Mouse (Mus musculus): ENCODE data around the gene Tox2. TPM values are rescaled to one million over a fixed set of nuclear protein-coding genes. Genes with fewer than 3 reads are reported as not detected.

Gene Tox2
- total RNA-seq, 1 experiment: 0.36 TPM

DNA sequence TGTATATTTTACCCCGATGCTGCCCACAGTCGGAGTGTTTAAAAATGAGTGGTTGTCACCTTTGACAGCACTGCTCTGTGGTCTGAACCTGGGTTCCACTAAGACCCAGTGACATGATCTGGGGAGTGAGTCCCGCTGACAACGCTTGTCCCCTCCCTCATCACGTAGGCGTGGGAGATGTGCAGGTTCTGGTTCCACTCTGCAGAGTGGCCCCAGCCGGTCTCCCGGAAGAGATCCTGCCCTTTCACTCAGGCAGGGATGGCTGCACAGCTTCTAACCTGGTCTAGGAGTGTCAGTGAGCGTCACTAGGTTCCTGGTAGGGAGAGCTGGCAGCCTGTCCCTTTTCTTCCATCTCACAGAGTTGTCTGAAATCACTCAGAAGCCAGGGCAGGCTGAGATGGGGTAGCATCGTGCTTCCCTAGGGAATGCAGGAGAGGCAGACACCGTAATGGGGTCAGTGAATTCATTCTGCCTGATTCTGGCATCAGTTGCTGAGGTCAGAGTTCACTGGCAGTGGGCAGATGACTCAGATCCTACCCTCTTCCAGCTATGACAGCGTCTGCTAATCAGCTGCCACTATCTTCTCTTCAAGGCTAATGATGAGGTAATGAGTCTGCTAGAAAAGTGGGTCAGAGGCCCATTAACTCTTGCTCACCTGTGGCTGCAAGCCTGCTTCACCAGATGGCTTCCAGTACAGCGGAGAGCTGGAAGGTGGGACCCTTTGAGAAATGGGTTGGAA, 36.7 kb upstream of the Tox2 start:
- TF ChIP-seq ZNF384 (IDR thresholded peaks at IDR 0.05; ENCODE audit: low read depth, low read length): no peak
- TF ChIP-seq ZC3H11A (IDR thresholded peaks at IDR 0.05; ENCODE audit: borderline replicate concordance, low read depth, low read length): no peak
- no peak for TF ChIP-seq CHD2 (IDR thresholded peaks at IDR 0.05; ENCODE audit: low read depth, low read length)
- no peak for TF ChIP-seq HCFC1 (IDR thresholded peaks at IDR 0.05; ENCODE audit: borderline replicate concordance, insufficient read depth, low read length)
- TF ChIP-seq MAFK (IDR thresholded peaks at IDR 0.05; ENCODE audit: insufficient read depth, low read depth, low read length): no peak
- no peaks in the 10 kb centered on the region for H3K9me3 ChIP-seq (ENCODE audit: control insufficient read depth, insufficient read depth, low read depth, low read length)
- in situ Hi-C loops (cut with MboI; ENCODE audit: low sequenced_read_pairs in 2 of 2, unreplicated experiment in 2 of 2): no loop called here
- no peaks in the 10 kb centered on the region for H3K36me3 ChIP-seq (ENCODE audit: control insufficient read depth, insufficient read depth, low read length, poor library complexity, severe bottlenecking)
- H3K27ac ChIP-seq (ENCODE audit: insufficient read depth, low read depth, low read length, poor library complexity, severe bottlenecking): no peak overlapping the region
- no peaks in the 10 kb centered on the region for H3K4me1 ChIP-seq (ENCODE audit: control insufficient read depth in 2 of 2, insufficient read depth in 2 of 2, low read length in 2 of 2, poor library complexity in 1 of 2)
- DNase-seq (ENCODE audit: low read depth, low spot score): no peak
- no peak overlapping the region for H3K4me3 ChIP-seq (ENCODE audit: insufficient read depth in 1 of 2, low read depth in 1 of 2, low read length in 2 of 2, poor library complexity in 1 of 2, severe bottlenecking in 1 of 2)
- no peak overlapping the region for H3K9ac ChIP-seq (ENCODE audit: insufficient read depth, low read depth, low read length, poor library complexity, severe bottlenecking)

DNA sequence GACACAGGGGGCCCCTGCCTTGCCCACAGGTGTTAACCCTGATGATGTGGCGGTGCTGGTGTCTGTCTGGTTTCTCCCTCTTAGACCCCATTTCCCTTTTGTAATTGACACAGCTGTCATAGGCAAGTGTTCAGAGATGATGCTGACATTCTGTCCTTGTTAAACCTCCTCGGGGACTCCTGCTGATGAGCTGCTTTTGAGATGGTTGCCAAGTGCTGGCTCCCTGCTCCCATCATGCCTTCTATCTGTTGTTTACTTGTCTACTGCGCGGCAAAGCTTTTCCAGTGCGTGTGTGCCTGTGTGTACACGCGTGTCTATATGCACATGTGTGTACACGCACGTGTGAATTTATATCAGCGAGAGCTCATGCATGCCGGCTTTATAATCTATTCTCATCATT, 31.0 kb upstream of the Tox2 start:
- Histone ChIP-seq H3K9ac (ENCODE audit: insufficient read depth, low read depth, low read length, poor library complexity, severe bottlenecking) (no peak overlapping the region), H3K4me1 (ENCODE audit: control insufficient read depth in 2 of 2, insufficient read depth in 2 of 2, low read length in 2 of 2, poor library complexity in 1 of 2) (no peaks in the 10 kb centered on the region), H3K9me3 (ENCODE audit: control insufficient read depth, insufficient read depth, low read depth, low read length) (no peaks in the 10 kb centered on the region), H3K36me3 (ENCODE audit: control insufficient read depth, insufficient read depth, low read length, poor library complexity, severe bottlenecking) (no peaks in the 10 kb centered on the region), H3K4me3 (ENCODE audit: insufficient read depth in 1 of 2, low read depth in 1 of 2, low read length in 2 of 2, poor library complexity in 1 of 2, severe bottlenecking in 1 of 2) (no peak overlapping the region), H3K27ac (ENCODE audit: insufficient read depth, low read depth, low read length, poor library complexity, severe bottlenecking) (no peak overlapping the region)
- no peak for DNase-seq (ENCODE audit: low read depth, low spot score)
- in situ Hi-C loops (cut with MboI; ENCODE audit: low sequenced_read_pairs in 2 of 2, unreplicated experiment in 2 of 2): no loop called here
- no peak for TF ChIP-seq HCFC1 (IDR thresholded peaks at IDR 0.05; ENCODE audit: borderline replicate concordance, insufficient read depth, low read length)
- TF ChIP-seq CHD2 (IDR thresholded peaks at IDR 0.05; ENCODE audit: low read depth, low read length): no peak
- TF ChIP-seq ZNF384 (IDR thresholded peaks at IDR 0.05; ENCODE audit: low read depth, low read length): no peak
- no peak for TF ChIP-seq MAFK (IDR thresholded peaks at IDR 0.05; ENCODE audit: insufficient read depth, low read depth, low read length)
- TF ChIP-seq ZC3H11A (IDR thresholded peaks at IDR 0.05; ENCODE audit: borderline replicate concordance, low read depth, low read length): no peak

DNA sequence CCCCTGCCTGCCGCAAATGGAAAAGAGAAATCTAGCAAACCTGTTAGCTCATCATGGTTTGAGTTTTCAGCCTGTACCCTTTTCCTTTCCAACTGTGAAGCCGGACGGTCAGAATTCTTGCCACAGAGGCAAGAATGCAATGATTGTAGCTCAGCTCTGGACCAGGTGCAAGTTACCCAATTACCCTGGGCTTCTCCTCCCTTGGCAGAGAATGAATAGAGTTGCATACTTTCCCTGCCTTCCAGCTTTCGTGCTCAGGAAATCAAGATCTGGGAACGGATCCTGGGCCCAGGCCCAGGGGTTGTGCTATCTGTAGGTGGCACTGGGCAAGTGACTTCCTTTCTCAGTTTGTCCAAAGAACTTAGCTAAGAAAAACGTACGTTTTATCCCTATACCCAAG, 28.9 kb upstream of the Tox2 start:
- no peak for DNase-seq (ENCODE audit: low read depth, low spot score)
- H3K9ac ChIP-seq (ENCODE audit: insufficient read depth, low read depth, low read length, poor library complexity, severe bottlenecking): no peak overlapping the region
- H3K36me3 ChIP-seq (ENCODE audit: control insufficient read depth, insufficient read depth, low read length, poor library complexity, severe bottlenecking): no peaks in the 10 kb centered on the region
- H3K4me1 ChIP-seq (ENCODE audit: control insufficient read depth in 2 of 2, insufficient read depth in 2 of 2, low read length in 2 of 2, poor library complexity in 1 of 2): no peaks in the 10 kb centered on the region
- TF ChIP-seq ZNF384 (IDR thresholded peaks at IDR 0.05; ENCODE audit: low read depth, low read length) (no peak), CHD2 (IDR thresholded peaks at IDR 0.05; ENCODE audit: low read depth, low read length) (no peak), MAFK (IDR thresholded peaks at IDR 0.05; ENCODE audit: insufficient read depth, low read depth, low read length) (no peak)
- H3K27ac ChIP-seq (ENCODE audit: insufficient read depth, low read depth, low read length, poor library complexity, severe bottlenecking): no peak overlapping the region
- H3K9me3 ChIP-seq (ENCODE audit: control insufficient read depth, insufficient read depth, low read depth, low read length): no peaks in the 10 kb centered on the region
- in situ Hi-C loops (cut with MboI; ENCODE audit: low sequenced_read_pairs in 2 of 2, unreplicated experiment in 2 of 2): no loop called here
- no peak overlapping the region for H3K4me3 ChIP-seq (ENCODE audit: insufficient read depth in 1 of 2, low read depth in 1 of 2, low read length in 2 of 2, poor library complexity in 1 of 2, severe bottlenecking in 1 of 2)

DNA sequence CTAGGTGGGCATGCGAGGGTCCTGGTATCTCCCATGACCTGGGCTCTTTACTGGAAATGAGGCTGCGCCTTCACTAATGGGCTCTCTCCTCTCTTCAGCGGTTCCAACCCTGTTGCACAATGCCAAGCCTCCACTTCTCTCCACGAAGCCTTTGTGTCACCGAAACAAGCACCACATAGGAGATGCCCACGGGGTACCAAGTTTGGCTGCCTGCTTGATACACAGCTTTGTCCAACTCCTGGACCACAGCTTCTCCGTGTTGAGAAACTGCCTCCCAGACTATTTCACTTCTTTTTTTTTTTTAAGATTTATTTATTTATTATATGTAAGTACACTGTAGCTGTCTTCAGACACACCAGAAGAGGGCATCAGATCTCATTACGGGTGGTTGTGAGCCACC, 27.1 kb upstream of the Tox2 start:
- TF ChIP-seq ZC3H11A (IDR thresholded peaks at IDR 0.05; ENCODE audit: borderline replicate concordance, low read depth, low read length) (no peak), HCFC1 (IDR thresholded peaks at IDR 0.05; ENCODE audit: borderline replicate concordance, insufficient read depth, low read length) (no peak), ZNF384 (IDR thresholded peaks at IDR 0.05; ENCODE audit: low read depth, low read length) (no peak), MAFK (IDR thresholded peaks at IDR 0.05; ENCODE audit: insufficient read depth, low read depth, low read length) (no peak), CHD2 (IDR thresholded peaks at IDR 0.05; ENCODE audit: low read depth, low read length) (no peak)
- H3K4me3 ChIP-seq (ENCODE audit: insufficient read depth in 1 of 2, low read depth in 1 of 2, low read length in 2 of 2, poor library complexity in 1 of 2, severe bottlenecking in 1 of 2): no peak overlapping the region
- in situ Hi-C loops (cut with MboI; ENCODE audit: low sequenced_read_pairs in 2 of 2, unreplicated experiment in 2 of 2): no loop called here
- no peaks in the 10 kb centered on the region for H3K36me3 ChIP-seq (ENCODE audit: control insufficient read depth, insufficient read depth, low read length, poor library complexity, severe bottlenecking)
- no peak overlapping the region for H3K9ac ChIP-seq (ENCODE audit: insufficient read depth, low read depth, low read length, poor library complexity, severe bottlenecking)
- no peak for DNase-seq (ENCODE audit: low read depth, low spot score)
- no peak overlapping the region; the same call in 1 of the 2 replicates for H3K27ac ChIP-seq (ENCODE audit: insufficient read depth, low read depth, low read length, poor library complexity, severe bottlenecking)
- no peaks in the 10 kb centered on the region for H3K9me3 ChIP-seq (ENCODE audit: control insufficient read depth, insufficient read depth, low read depth, low read length)
- H3K4me1 ChIP-seq (ENCODE audit: control insufficient read depth in 2 of 2, insufficient read depth in 2 of 2, low read length in 2 of 2, poor library complexity in 1 of 2): no peaks in the 10 kb centered on the region

DNA sequence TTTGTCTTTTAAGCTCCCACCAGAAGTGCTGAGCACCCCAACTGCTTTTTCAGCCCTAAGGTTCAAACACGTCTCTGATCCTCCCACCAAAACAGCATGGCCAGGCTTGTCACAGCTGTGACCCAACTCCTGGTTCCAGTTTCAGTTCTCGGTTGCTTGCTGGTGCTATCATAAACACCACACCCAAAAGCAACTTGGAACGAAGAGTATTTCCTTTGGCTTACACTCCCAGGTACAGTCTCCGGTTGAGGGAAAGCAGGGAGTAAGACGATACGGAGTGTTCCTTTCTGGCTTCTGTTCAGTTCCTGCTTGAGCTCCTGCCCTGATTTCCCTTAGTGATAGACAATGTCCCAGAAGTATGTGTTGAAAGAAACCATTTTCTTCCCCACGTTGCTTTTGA, 26.4 kb upstream of the Tox2 start:
- Histone ChIP-seq H3K4me1 (ENCODE audit: control insufficient read depth in 2 of 2, insufficient read depth in 2 of 2, low read length in 2 of 2, poor library complexity in 1 of 2) (no peaks in the 10 kb centered on the region), H3K9ac (ENCODE audit: insufficient read depth, low read depth, low read length, poor library complexity, severe bottlenecking) (no peak overlapping the region), H3K4me3 (ENCODE audit: insufficient read depth in 1 of 2, low read depth in 1 of 2, low read length in 2 of 2, poor library complexity in 1 of 2, severe bottlenecking in 1 of 2) (no peak overlapping the region), H3K36me3 (ENCODE audit: control insufficient read depth, insufficient read depth, low read length, poor library complexity, severe bottlenecking) (no peaks in the 10 kb centered on the region), H3K9me3 (ENCODE audit: control insufficient read depth, insufficient read depth, low read depth, low read length) (no peaks in the 10 kb centered on the region), H3K27ac (ENCODE audit: insufficient read depth, low read depth, low read length, poor library complexity, severe bottlenecking) (no peak overlapping the region)
- in situ Hi-C loops (cut with MboI; ENCODE audit: low sequenced_read_pairs in 2 of 2, unreplicated experiment in 2 of 2): no loop called here
- no peak for DNase-seq (ENCODE audit: low read depth, low spot score)
- no peak for TF ChIP-seq HCFC1 (IDR thresholded peaks at IDR 0.05; ENCODE audit: borderline replicate concordance, insufficient read depth, low read length)
- TF ChIP-seq MAFK (IDR thresholded peaks at IDR 0.05; ENCODE audit: insufficient read depth, low read depth, low read length): no peak
- no peak for TF ChIP-seq ZC3H11A (IDR thresholded peaks at IDR 0.05; ENCODE audit: borderline replicate concordance, low read depth, low read length)
- no peak for TF ChIP-seq CHD2 (IDR thresholded peaks at IDR 0.05; ENCODE audit: low read depth, low read length)
- TF ChIP-seq ZNF384 (IDR thresholded peaks at IDR 0.05; ENCODE audit: low read depth, low read length): no peak

Data from ES-E14 (cell line).